Mouse (Mus musculus) embryonic fibroblast, embryonic 13.5 days (primary cell): Measurements from ENCODE around the gene Cers5.

Experiments used
- CTCF ChIP-seq: IDR thresholded peaks from 2 replicates; pipeline ENCODE4 v1.5.1; 2011; ENCODE audit warnings: mild to moderate bottlenecking, control low read depth, low read length, moderate library complexity, borderline replicate concordance; ENCODE audit not compliant: insufficient read depth
- POLR2A ChIP-seq: IDR thresholded peaks from 2 replicates; pipeline ENCODE4 v1.6.1; 2011; ENCODE audit warnings: low read depth, mild to moderate bottlenecking, control low read depth, low read length, moderate library complexity

DNA sequence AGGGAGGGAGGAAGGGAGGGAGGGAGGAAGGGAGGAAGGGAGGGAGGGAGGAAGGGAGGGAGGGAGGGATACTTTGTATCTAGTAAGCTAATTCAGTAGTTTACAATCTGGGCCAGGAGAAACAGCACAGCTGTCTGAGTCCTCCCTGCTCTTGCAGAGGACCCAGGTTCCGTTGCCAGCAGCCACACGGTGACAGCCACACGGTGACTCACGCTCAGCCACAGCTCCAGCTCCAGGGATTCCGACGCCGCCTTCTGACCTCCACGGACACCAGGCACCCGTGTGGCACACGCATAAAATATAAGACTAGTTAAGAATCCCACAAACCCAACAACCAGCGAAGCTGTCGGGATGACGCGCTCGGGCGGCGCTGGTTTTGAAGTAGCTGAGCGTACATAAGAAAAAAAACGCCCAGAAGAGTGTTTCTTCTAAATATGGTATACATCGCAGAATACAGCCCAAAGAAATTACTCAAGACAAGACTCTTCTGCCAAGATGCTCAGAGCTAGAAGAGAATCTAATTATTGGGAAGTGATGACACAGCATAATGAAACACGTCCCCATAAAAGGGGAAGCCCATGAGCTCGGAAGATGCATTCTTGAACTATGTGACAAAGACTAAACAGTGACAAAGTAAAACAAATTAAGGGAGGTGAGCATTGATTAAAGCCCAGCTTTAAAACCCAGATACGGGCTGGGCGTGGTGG is 42.0 kb upstream of the Cers5 start:
- no peak for TF ChIP-seq POLR2A
- TF ChIP-seq CTCF: no peak
